Mouse (Mus musculus) forebrain, embryonic 14.5 days (tissue): ENCODE measurements around the gene Ccdc105. TPM values are rescaled to one million over a fixed set of nuclear protein-coding genes. Genes with fewer than 3 reads are reported as not detected.

Experiments used
- ATAC-seq: fragments of 200-750 bp; cut with Nextera tagmentation; 2 replicates; pipeline ENCODE4 v1.8.0; 2017; ENCODE audit warnings: mild to moderate bottlenecking, moderate library complexity
- DNase-seq: peaks from one replicate; pipeline ENCODE4 v3.0.0-alpha.2; 2015; ENCODE audit warnings: low spot score
- H3K27ac ChIP-seq: fragments of 300-500 bp; sonication (generic); 2 replicates; pipeline ENCODE4 v1.5.1; 2014; ENCODE audit warnings: low read depth, mild to moderate bottlenecking, control low read depth, low read length, moderate library complexity
- H3K27me3 ChIP-seq: fragments of 300-500 bp; sonication (generic); replicated peaks from 2 replicates; pipeline ENCODE4 v1.6.1; 2014; ENCODE audit warnings: low read length, control low read depth, mixed read lengths; ENCODE audit not compliant: control insufficient read depth, insufficient read depth
- H3K36me3 ChIP-seq: fragments of 300-500 bp; sonication (generic); 2 replicates; pipeline ENCODE4 v1.6.1; 2014; ENCODE audit warnings: low read length, control low read depth; ENCODE audit not compliant: control insufficient read depth, insufficient read depth
- H3K4me1 ChIP-seq: fragments of 300-500 bp; sonication (generic); 2 replicates; pipeline ENCODE4 v1.6.1; 2014; ENCODE audit warnings: antibody characterized with exemption, low read length, control low read depth; ENCODE audit not compliant: control insufficient read depth, insufficient read depth
- H3K4me2 ChIP-seq: fragments of 300-500 bp; sonication (generic); 2 replicates; pipeline ENCODE4 v1.6.1; 2014; ENCODE audit warnings: mild to moderate bottlenecking, control low read depth, low read length
- H3K4me3 ChIP-seq: fragments of 300-500 bp; sonication (generic); 2 replicates; pipeline ENCODE4 v1.5.1; 2014; ENCODE audit warnings: low read depth, low read length, control low read depth
- H3K9ac ChIP-seq: fragments of 300-500 bp; sonication (generic); 2 replicates; pipeline ENCODE4 v1.6.1; 2014; ENCODE audit warnings: mild to moderate bottlenecking, low read length, control low read depth, moderate library complexity
- H3K9me3 ChIP-seq: fragments of 300-500 bp; sonication (generic); replicated peaks from 2 replicates; pipeline ENCODE4 v1.6.1; 2016; ENCODE audit warnings: low read length, control low read depth, mixed read lengths; ENCODE audit not compliant: control insufficient read depth
- WGBS: fragments of 180-500 bp; shearing (Covaris S2); extraction: QIAGEN DNeasy Blood & Tissue Kit; methylation state at CpG from one replicate; pipeline ENCODE4 v1.1.7; 2014; 5-methylcytosine and 5-hydroxymethylcytosine counted together
- polyA plus RNA-seq: library from polyadenylated mRNA; unstranded; fragments of >200 nt; fragmentation: Nextera tagmentation; extraction: Ambion mirVana; gene quantifications from 2 replicates; pipeline ENCODE4 v1.2.1, GENCODE M21; 2014

Ccdc105 gene
- polyA plus RNA-seq, 1 experiment from 2014 or later = 0.24 TPM

GRCm38 (mm10) chr10:78723416-78723815 is 29.4 kb downstream of the Ccdc105 start:
- DNase-seq (peak; percentile 24), ATAC-seq (no peak)
- Histone ChIP-seq H3K36me3 (no peaks in the 10 kb centered on the region), H3K27ac (no peak overlapping the region), H3K4me2 (no peak overlapping the region), H3K4me1 (no peaks in the 10 kb centered on the region; the same call in 1 of the 2 replicates), H3K4me3 (no peak overlapping the region), H3K27me3 (no peaks in the 10 kb centered on the region), H3K9ac (no peak overlapping the region), H3K9me3 (no peaks in the 10 kb centered on the region)
- 20% methylated on average over 2 of the region's 2 CpGs for WGBS

DNA sequence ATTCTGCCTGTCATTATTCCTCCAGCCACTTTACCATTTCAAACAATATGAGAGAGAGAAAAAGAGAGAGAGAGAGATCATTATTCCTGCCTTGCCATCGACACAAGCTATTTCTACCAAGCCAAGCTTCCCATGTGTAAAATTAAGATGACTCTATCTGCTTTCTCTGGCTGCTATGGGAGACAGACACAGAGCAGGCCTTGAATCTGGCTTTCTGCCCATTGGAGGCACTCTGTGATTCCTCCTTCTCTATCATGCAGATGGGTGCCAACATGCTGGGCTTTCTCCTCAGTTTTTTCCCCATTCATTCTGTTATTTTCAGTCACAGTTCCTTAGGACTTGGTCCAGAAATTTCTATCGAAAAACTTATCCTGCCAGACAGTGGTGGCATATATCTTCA is 30.2 kb downstream of the Ccdc105 start:
- H3K9ac ChIP-seq = no peak overlapping the region
- H3K4me2 ChIP-seq = no peak overlapping the region
- no peaks in the 10 kb centered on the region for H3K36me3 ChIP-seq
- no peaks in the 10 kb centered on the region for H3K27me3 ChIP-seq
- peak overlapping the region; percentile 10; the same call in 1 of the 2 replicates for H3K27ac ChIP-seq
- no peak overlapping the region for H3K4me3 ChIP-seq
- DNase-seq (peak; percentile 88), ATAC-seq (peak; percentile 85; the same call in 1 of the 2 replicates)
- WGBS = 50% methylated on average over 2 of the region's 2 CpGs
- no peaks in the 10 kb centered on the region; the same call in 1 of the 2 replicates for H3K4me1 ChIP-seq
- no peaks in the 10 kb centered on the region for H3K9me3 ChIP-seq

- Histone ChIP-seq H3K9me3 (no peaks in the 10 kb centered on the region), H3K4me3 (no peak overlapping the region), H3K9ac (no peak overlapping the region), H3K36me3 (no peaks in the 10 kb centered on the region), H3K27ac (no peak overlapping the region), H3K4me2 (no peak overlapping the region), H3K4me1 (no peaks in the 10 kb centered on the region; the same call in 1 of the 2 replicates), H3K27me3 (no peaks in the 10 kb centered on the region)
- ATAC-seq = no peak
- no peak for DNase-seq
- WGBS = 87% methylated on average over 5 of the region's 5 CpGs
These were observed 30.8 kb downstream of the Ccdc105 start for GRCm38 (mm10) chr10:78722036-78722435.

DNA sequence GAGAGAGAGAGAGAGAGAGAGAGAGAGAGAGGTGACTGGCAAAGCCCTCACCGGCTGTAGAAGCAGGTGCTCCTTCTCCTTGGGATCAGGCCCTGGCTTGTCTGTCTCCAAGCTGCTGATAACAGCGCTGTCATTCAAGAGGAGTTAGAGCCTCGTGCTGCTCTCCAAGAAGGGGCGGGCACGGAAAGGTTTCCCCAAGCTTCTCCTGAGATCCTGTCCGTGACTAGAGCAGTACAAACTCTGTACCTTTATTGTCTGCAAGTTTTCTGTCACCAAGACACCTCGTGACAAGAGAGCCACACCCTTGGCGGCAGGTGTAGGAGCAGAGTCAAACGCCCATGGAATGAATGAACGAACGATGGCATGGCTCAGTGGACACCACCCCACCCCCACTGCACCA is 34.8 kb downstream of the Ccdc105 start, which contains the start of gene Casp14:
Gene Casp14 (minus strand): TSS at position 239 of the 400 bp plus-strand sequence.
- Histone ChIP-seq H3K27ac (no peak within 1 kb of the TSS), H3K36me3 (no peaks in the 10 kb centered on the region), H3K9ac (no peak within 1 kb of the TSS), H3K27me3 (no peaks in the 10 kb centered on the region), H3K4me3 (no peak within 1 kb of the TSS), H3K4me1 (no peaks in the 10 kb centered on the region), H3K9me3 (no peaks in the 10 kb centered on the region), H3K4me2 (no peak within 1 kb of the TSS)
- 74% methylated on average over 11 of the region's 11 CpGs for WGBS
- ATAC-seq (no peak), DNase-seq (no peak)

- no peaks in the 10 kb centered on the region for H3K36me3 ChIP-seq
- H3K4me2 ChIP-seq = no peak overlapping the region
- no peaks in the 10 kb centered on the region for H3K9me3 ChIP-seq
- ATAC-seq = no peak
- H3K9ac ChIP-seq = no peak overlapping the region
- no peak overlapping the region for H3K4me3 ChIP-seq
- H3K4me1 ChIP-seq = no peaks in the 10 kb centered on the region
- no peak overlapping the region for H3K27ac ChIP-seq
- no peaks in the 10 kb centered on the region for H3K27me3 ChIP-seq
- DNase-seq = no peak
These were observed 36.6 kb downstream of the Ccdc105 start for GRCm38 (mm10) chr10:78716231-78716630.

- DNase-seq (no peak), ATAC-seq (no peak)
- no peaks in the 10 kb centered on the region for H3K4me1 ChIP-seq
- WGBS = 96% methylated on average over 7 of the region's 7 CpGs
- H3K4me2 ChIP-seq = no peak overlapping the region
- H3K27me3 ChIP-seq = no peaks in the 10 kb centered on the region
- H3K9ac ChIP-seq = no peak overlapping the region
- H3K4me3 ChIP-seq = no peak overlapping the region
- no peaks in the 10 kb centered on the region for H3K36me3 ChIP-seq
- H3K27ac ChIP-seq = no peak overlapping the region
- H3K9me3 ChIP-seq = no peaks in the 10 kb centered on the region
These were observed 37.7 kb downstream of the Ccdc105 start for GRCm38 (mm10) chr10:78715156-78715555.

DNA sequence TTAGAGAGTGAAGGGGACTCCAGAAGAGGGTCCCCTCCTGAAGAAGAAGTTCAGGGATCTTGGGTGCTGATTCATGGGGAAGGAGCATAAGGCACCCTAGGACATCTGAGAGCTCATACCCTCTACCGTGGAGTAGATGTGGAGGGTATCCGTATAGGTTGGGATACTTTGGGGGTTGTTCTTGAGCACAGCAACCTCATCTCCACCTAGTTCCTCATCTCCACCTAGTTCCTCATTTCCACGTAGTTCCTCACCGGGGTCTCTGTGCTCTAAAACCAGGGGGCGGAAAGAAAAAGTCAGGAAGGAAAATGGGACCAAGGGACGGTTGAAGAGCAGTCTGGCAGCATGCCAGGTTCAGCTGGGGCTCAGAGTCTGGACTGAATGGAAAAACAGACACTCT is 38.7 kb downstream of the Ccdc105 start:
- Histone ChIP-seq H3K9me3 (no peaks in the 10 kb centered on the region), H3K36me3 (no peaks in the 10 kb centered on the region), H3K4me2 (no peak overlapping the region), H3K27ac (no peak overlapping the region), H3K27me3 (no peaks in the 10 kb centered on the region), H3K4me1 (no peaks in the 10 kb centered on the region), H3K4me3 (no peak overlapping the region), H3K9ac (no peak overlapping the region)
- DNase-seq = no peak
- ATAC-seq = no peak
- WGBS = 87% methylated on average over 6 of the region's 6 CpGs

DNA sequence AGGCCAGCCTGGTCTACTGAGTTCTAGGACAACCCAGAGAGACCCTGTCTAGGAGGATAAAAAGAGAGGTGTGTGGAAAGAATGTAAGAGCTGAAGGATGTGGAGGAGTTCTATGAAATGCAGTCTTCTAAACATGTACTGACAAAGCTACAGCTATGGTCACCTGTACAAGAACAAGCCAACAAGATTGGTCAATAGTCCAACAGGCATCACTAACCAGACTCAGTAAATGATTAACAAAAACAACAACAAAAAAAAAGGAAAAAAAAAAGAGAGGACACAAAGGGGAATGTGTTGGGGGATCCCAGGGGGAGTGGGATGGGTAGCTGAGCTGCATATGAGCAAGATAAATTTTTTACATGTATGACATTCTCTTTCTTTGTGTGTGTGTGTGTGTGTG is 42.2 kb downstream of the Ccdc105 start:
- ATAC-seq = no peak
- H3K4me3 ChIP-seq = no peak overlapping the region
- no peak overlapping the region for H3K9ac ChIP-seq
- H3K4me2 ChIP-seq = no peak overlapping the region
- H3K4me1 ChIP-seq = no peaks in the 10 kb centered on the region
- H3K9me3 ChIP-seq = no peaks in the 10 kb centered on the region
- H3K27ac ChIP-seq = no peak overlapping the region
- no peaks in the 10 kb centered on the region for H3K36me3 ChIP-seq
- DNase-seq = no peak
- no peaks in the 10 kb centered on the region for H3K27me3 ChIP-seq

DNA sequence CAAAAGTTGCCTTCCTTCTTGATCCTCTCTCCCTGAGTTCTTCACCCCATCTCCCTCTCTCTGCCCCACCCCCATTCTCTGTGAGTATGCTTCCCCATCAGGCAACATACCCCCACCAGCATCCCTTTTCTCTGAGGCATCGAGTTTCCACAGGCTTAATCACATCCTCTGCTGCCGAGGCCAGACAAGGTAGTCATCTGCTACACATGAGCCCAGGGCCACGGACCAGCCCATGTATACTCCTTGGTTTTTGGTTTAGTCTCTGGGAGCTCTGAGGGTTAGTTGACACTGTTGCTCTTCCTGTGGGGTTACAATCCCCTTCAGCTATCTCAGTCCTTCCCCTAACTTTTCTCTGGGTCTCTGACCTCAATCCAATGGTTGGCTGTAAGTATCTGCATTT is 52.0 kb downstream of the Ccdc105 start:
- Histone ChIP-seq H3K9ac (no peak overlapping the region), H3K4me1 (no peaks in the 10 kb centered on the region), H3K27ac (no peak overlapping the region), H3K36me3 (no peaks in the 10 kb centered on the region), H3K4me3 (no peak overlapping the region), H3K9me3 (no peaks in the 10 kb centered on the region), H3K4me2 (no peak overlapping the region), H3K27me3 (no peaks in the 10 kb centered on the region)
- DNase-seq = no peak
- ATAC-seq = no peak
- WGBS = 60% methylated on average over 3 of the region's 3 CpGs
